Mouse (Mus musculus): ENCODE measurements around the gene Ick. TPM values are rescaled to one million over a fixed set of nuclear protein-coding genes. Genes with fewer than 3 reads are reported as not detected.

Gene Ick
- polyA plus RNA-seq, 1 experiment from 2014 or later: 34.6 TPM

DNA sequence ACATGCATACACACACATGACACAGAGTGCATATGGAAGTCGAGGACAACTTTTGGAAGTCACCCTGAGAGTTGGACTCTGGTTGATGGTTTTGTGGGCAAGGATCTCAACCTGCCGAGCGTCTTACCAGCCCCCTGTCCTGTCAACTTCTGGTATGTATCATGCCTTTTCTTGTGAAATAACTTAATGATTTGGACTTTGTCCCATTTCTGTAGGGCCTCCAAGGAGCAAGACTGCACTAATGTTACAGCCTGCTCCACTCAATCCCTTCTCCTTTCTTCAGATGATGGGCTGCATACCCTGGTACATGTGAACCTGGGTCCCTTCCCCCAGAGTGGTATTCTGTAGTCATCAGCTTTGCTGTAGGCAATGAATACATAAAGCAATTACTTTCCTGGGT is 101.1 kb downstream of the Ick start:
- H3K36me3 ChIP-seq (ENCODE audit: poor library complexity, severe bottlenecking): no peaks in the 10 kb centered on the region
- H3K4me3 ChIP-seq: no peak overlapping the region
- H3K4me1 ChIP-seq: no peaks in the 10 kb centered on the region
- no peak overlapping the region for H3K27ac ChIP-seq
- H3K9me3 ChIP-seq (replicated peaks): no peaks in the 10 kb centered on the region
- no peak overlapping the region for H3K9ac ChIP-seq
- H3K4me2 ChIP-seq: no peak overlapping the region
- no peaks in the 10 kb centered on the region for H3K27me3 ChIP-seq
- WGBS: 95% methylated on average over 3 of the region's 3 CpGs
- ATAC-seq: no peak

- no peaks in the 10 kb centered on the region for H3K4me1 ChIP-seq
- H3K27me3 ChIP-seq: no peaks in the 10 kb centered on the region
- H3K4me3 ChIP-seq: no peak overlapping the region
- no peak overlapping the region for H3K4me2 ChIP-seq
- WGBS: 100% methylated on average over 2 of the region's 2 CpGs
- 0 out of 2 replicates have a peak, but pooled peaks cover 2% of the 10 kb centered on the region for H3K9me3 ChIP-seq (replicated peaks)
- no peak overlapping the region for H3K27ac ChIP-seq
- H3K36me3 ChIP-seq (ENCODE audit: poor library complexity, severe bottlenecking): no peaks in the 10 kb centered on the region
- no peak for ATAC-seq
- no peak overlapping the region for H3K9ac ChIP-seq
Measured at GRCm38 (mm10) chr9:78210821-78211220, 101.8 kb downstream of the Ick start.

GRCm38 (mm10) chr9:78211521-78211920 is 102.5 kb downstream of the Ick start:
- WGBS: 96% methylated on average over 3 of the region's 3 CpGs
- Histone ChIP-seq H3K27ac (no peak overlapping the region), H3K4me2 (no peak overlapping the region), H3K4me3 (no peak overlapping the region), H3K9ac (no peak overlapping the region), H3K9me3 (replicated peaks) (0 out of 2 replicates have a peak, but pooled peaks cover 2% of the 10 kb centered on the region), H3K27me3 (no peaks in the 10 kb centered on the region), H3K36me3 (ENCODE audit: poor library complexity, severe bottlenecking) (no peaks in the 10 kb centered on the region), H3K4me1 (no peaks in the 10 kb centered on the region)
- ATAC-seq: no peak

DNA sequence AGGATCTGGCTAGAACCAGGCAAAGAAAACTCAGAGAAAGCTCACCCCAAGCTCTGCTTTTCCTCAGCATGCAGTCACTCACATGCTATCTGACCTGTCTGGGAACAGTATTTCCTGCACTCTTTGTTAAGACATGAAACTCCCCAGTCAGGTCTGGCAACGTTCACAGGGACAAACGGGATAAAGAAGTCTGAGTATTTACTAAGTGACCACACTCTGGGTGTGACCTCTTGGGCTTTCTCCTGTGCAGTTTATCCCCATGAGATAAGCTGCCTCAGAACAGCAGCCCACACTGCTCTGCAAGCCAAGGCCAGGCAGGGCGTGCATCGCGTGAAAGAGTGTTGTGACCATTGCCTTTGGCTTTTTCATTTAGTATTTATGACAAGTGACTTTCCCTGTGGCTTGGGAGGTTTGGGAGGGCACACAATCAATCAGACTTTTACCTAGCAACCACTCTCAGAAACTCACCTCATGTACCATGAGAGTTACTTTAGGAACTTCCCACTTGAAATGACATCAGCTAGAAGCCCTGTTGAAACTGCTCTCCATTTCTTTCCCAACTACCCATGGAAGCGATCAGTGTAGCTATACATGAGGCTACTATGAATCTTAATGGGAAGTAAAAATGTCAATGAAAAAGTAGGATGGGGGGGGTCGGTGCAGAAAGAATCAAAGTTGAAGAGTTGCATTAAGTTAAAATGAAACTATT is 103.5 kb downstream of the Ick start:
- H3K4me1 ChIP-seq: no peaks in the 10 kb centered on the region
- no peak for ATAC-seq
- no peak overlapping the region for H3K27ac ChIP-seq
- 87% methylated on average over 7 of the region's 7 CpGs for WGBS
- H3K36me3 ChIP-seq (ENCODE audit: poor library complexity, severe bottlenecking): no peaks in the 10 kb centered on the region
- no peaks in the 10 kb centered on the region for H3K27me3 ChIP-seq
- H3K4me3 ChIP-seq: no peak overlapping the region
- H3K4me2 ChIP-seq: no peak overlapping the region
- H3K9me3 ChIP-seq (replicated peaks): 0 out of 2 replicates have a peak, but pooled peaks cover 2% of the 10 kb centered on the region
- H3K9ac ChIP-seq: no peak overlapping the region

- no peak overlapping the region for H3K4me2 ChIP-seq
- H3K9ac ChIP-seq: no peak overlapping the region
- no peaks in the 10 kb centered on the region for H3K27me3 ChIP-seq
- WGBS: 81% methylated on average over 4 of the region's 4 CpGs
- H3K9me3 ChIP-seq (replicated peaks): 0 out of 2 replicates have a peak, but pooled peaks cover 2% of the 10 kb centered on the region
- H3K27ac ChIP-seq: no peak overlapping the region
- no peaks in the 10 kb centered on the region for H3K4me1 ChIP-seq
- no peak for ATAC-seq
- no peak overlapping the region for H3K4me3 ChIP-seq
- H3K36me3 ChIP-seq (ENCODE audit: poor library complexity, severe bottlenecking): no peaks in the 10 kb centered on the region
Measured at GRCm38 (mm10) chr9:78217074-78217473, 108.1 kb downstream of the Ick start.

Other genes with a start within 250 kb of the Ick start
- gene Elovl5, start 191.8 kb upstream of the Ick start, polyA plus RNA-seq (2015; fragmentation: Nextera tagmentation; extraction: Ambion mirVana): 60.9 and 61.6 TPM in 2 replicates
- not detected in 2 replicates for gene Gcm1, start 57.3 kb upstream of the Ick start, polyA plus RNA-seq (2015; fragmentation: Nextera tagmentation; extraction: Ambion mirVana)
- 32.4 and 36.3 TPM in 2 replicates for gene Fbxo9, start 127 bp upstream of the Ick start, polyA plus RNA-seq (2015; fragmentation: Nextera tagmentation; extraction: Ambion mirVana)
- 19.9 and 28.5 TPM in 2 replicates for gene Gsta4, start 73.6 kb downstream of the Ick start, polyA plus RNA-seq (2015; fragmentation: Nextera tagmentation; extraction: Ambion mirVana)
- not detected in 2 replicates for gene Gsta1, start 121.5 kb downstream of the Ick start, polyA plus RNA-seq (2015; fragmentation: Nextera tagmentation; extraction: Ambion mirVana)
- gene Gm3776, start 147.9 kb downstream of the Ick start, polyA plus RNA-seq (2015; fragmentation: Nextera tagmentation; extraction: Ambion mirVana): not detected in 2 replicates
- not detected in 2 replicates for gene Gm10639, start 180.7 kb downstream of the Ick start, polyA plus RNA-seq (2015; fragmentation: Nextera tagmentation; extraction: Ambion mirVana)
- gene Omt2a, start 205.6 kb downstream of the Ick start, polyA plus RNA-seq (2015; fragmentation: Nextera tagmentation; extraction: Ambion mirVana): not detected in 2 replicates
- not detected in 2 replicates for gene Omt2b, start 218.4 kb downstream of the Ick start, polyA plus RNA-seq (2015; fragmentation: Nextera tagmentation; extraction: Ambion mirVana)
- not detected in 2 replicates for gene Gsta2, start 246.6 kb downstream of the Ick start, polyA plus RNA-seq (2015; fragmentation: Nextera tagmentation; extraction: Ambion mirVana)